Mouse (Mus musculus): ENCODE measurements at regions not wholly inside any gene's neighbourhood (a gene's known extent, or its start where the extent isn't known, plus 50 kb on each side); places are given as distances from the start of the nearest gene placed in this dataset.

DNA sequence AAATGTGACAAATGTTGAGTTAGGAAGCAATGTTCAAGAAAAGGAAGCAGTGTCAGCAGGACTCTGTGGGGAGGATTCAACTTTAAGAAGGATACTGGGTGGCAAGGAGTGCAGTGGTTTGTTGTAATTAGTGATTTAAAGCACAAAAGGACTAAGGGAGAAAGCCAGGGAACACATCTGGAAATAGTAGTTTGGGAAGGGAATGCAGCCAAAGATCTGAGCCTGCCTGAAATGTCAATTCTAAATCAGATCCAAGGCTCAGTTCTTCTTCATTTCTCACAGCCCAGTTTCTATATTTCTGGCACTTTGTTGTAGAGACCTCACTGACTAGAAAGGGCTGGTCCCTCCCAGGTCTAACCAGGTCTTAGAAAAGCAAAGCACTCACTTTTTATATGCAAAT, 50.6 kb upstream of the Trhde start:
- in situ Hi-C loops (cut with MboI, MseI) = no loop called here
